Mouse (Mus musculus) cerebellum, postnatal 25 days (tissue): ENCODE measurements at regions not wholly inside any gene's neighbourhood (a gene's known extent, or its start where the extent isn't known, plus 50 kb on each side); places are given as distances from the start of the nearest gene placed in this dataset.

Experiments used
- DNase-seq, 2 experiments: peaks; one replicate each; pipeline ENCODE4 v3.0.0; 2021; ENCODE audit warnings: mixed read lengths in 2 of 2

DNA sequence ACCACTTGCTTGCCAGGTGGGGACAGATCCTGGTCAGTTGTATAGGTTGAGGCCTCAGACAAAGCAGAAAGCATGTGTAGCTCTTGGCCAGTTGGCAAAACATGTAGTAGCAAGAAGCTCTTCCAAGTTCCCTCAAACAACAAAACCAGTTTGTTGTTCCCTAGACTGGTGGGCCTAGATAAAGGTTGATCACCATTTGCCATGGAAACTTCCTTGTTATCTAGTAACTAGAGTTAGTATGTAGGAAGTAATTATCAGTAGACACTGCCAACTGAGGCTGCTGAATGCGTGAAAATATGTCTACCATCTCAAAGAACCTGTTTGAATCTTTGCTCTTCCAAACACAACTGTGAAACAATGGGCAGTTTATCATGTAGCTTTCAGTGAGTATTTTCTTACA is 1098.7 kb downstream of the Pcdh18 start:
- DNase-seq = no peak

DNA sequence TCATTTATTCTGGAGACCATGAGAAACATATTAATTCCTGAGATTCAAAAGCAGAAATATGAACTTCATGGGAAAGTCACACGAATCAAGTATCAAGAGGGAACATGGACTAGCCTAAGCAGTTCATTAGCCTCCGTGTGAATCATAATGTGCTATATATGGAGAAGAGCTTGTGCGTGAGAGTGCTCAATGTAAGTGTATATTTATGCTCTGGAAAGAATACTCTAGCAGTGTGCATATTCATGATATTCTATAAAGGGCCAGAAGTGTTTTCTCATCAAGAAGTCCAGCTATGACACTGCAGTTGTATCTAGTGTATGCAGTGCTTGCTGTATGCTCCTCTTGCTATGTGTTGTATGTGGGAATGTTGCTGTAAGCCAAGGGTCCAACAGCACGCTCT is 1102.0 kb downstream of the Pcdh18 start:
- DNase-seq = no peak

DNA sequence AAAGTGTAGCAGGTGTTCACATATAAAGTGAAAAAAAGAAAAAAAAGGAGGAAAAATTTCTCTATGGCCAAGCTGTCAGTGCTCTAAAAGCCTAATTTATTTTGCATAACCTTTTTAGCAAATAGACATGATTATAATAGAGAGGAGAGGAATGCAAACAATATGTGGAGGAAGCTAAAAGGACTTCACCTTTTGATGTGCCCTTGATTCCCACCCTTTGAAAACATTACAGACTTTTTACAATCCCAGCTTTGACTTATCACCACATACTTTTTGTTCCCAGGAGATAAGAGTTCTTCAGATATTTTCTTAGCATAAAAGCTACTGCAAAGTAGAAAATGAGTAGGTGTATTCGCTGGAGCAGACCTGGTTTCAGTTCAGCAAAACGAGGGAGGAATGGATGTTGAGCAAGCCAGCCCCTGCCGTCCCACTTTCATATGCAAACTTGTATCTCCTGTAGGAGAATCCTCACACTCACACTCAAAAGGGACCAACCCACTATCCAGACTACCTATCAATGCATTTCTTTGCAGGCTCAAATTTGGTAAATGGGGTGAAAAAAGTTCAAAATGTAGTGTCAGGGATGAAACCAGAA is 1125.1 kb downstream of the Pcdh18 start:
- no peak for DNase-seq

DNA sequence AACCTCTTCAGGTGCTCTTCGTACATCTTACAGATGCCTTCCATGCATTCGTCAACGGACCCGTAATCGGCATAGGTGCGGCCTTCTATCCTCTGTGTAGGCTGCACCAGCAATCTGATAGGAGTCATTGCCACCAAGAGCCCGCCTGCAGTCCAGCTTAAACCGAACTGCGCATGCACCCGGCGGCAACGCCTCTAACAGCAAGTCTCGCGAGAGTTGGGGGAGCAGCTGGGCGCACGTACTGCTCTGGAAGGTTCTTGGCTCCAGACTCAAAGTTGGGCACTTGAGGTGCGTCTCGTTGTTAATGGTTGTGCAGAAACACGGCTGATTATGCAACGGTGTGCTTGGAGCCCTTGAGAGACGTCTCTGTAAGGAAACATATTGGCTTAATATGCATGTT is 1148.2 kb downstream of the Pcdh18 start:
- DNase-seq = no peak

DNA sequence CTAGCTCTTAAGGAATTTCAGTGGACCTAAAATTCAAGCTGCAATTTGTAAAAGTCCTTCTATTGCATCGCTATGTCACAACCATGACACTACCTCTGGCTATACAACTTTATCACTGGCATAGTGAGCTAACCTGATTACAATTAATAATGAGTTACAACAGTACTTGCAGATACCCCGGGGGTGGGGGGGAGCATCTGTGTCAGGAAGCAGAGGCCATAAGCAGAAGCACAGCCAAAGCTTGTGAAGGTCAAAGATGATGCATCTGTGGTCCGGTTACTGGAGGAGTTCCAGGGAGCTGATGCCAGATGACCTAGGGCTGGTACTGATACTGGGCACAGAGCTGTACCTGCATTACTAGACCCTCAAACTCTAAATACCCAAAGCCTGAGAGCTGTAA is 1152.3 kb downstream of the Pcdh18 start:
- DNase-seq = peak in 1 of 2 experiments; percentile 36

DNA sequence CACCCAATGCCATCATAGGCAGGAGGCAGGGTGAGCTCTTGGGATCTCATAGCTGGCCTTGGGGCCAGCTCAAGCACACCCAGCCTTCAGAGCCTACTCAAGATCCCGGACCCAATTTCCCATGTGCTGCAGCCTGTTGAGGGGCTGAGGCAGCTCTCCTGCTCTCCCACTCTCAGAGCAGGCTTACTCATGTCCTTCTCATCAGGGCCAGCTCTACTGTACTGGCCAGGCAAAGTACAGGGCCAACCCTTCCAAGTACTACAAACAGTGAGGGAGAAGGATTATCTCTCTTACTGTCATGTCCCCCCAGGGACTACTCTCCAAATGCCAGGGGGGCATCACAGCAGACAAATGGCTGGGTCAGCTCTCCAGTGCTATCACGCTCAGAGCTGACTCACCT is 1169.8 kb downstream of the Pcdh18 start:
- DNase-seq = no peak

DNA sequence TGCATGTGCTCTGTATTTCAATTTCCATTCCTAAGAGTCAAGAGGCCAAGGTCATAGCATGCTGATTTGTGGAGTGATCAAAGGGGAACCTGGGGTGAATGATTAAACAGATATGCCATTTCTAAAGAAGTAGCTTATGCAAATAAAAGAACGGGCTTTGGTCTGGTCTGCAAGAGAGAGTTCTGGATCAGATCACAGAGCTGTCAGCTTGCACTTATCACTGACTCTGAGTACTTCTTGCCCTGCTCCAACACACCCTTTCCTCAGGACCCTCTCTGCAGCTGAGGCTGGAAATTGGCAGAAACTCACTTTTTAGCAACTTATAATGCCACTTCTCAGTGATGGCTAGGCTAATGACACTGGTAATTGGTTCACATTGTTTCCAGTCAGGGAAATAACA is 1171.0 kb downstream of the Pcdh18 start:
- DNase-seq = no peak

DNA sequence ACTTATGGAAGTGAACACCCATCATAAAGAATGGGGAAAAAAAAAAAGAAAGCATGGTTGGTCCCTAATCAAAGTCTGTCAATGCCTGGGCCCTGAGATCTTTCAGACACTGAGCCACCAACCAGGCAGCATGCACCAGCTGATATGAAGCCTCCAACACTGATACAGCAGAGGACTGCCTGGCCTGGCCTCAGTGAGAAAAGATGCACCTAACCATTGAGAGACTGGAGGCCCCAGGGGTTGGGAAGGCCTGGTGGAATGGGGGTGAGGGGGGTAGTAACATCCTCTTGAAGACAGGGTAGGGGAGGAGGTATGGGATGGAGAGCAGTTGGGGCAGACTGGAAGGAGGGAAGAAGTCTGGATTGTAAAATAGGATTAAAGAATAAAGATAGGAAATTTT is 1172.8 kb downstream of the Pcdh18 start:
- DNase-seq = no peak

DNA sequence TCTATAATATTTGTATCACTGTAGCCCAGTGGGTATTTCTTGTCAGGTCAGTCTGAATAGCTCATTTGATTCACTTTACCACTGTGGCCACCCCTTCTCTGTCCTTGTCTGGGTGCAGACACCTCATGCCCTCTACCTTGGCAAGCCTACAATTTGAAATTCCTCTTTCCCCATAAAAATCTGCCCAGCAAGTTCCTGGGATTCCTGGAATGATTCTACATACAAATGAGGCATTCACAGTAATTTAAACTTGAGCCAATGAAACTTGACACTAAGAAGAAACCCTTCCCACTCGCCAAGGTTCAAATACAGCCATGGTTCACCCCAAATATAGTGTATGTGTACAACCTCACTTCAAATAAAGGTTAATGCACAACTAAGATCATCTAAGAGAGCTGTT is 1174.6 kb downstream of the Pcdh18 start:
- DNase-seq = no peak

DNA sequence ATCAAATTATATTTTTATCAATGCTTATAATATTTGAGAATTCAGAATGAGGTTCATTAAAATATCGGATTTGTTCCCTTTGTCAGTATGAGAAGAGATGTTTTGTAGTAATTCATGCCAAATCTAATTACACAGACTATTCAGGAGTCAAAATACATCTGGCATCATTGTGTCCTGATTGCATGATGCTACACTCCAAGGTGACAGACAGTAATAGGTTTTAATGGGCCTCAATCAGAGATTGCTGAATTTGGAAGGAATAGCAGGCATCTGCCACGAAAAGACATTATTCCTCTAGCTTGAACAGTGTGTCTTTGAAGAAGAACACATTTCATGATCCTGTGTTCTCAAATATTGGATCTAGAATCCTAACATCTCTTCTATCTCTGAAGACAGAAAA is 1177.2 kb downstream of the Pcdh18 start:
- no peak for DNase-seq

DNA sequence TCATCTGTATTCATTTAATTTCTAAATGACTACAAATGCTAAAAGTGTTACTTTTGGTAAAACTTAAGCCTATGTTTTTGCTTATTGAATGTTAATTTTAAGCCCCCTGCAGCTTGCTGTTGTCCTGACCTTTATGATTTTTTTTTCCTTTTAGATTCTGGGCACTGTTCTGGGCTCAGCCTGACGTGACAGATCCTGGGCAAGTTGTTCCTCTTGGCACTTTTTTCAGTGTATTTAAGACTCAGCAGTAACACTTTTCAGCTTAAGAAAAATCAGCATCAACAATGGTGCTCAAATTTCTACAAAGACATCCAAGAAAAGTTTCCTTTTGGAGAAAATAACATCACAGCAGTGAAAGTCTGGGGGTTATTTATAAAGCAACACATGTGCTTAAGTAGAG is 1177.9 kb downstream of the Pcdh18 start:
- no peak for DNase-seq

DNA sequence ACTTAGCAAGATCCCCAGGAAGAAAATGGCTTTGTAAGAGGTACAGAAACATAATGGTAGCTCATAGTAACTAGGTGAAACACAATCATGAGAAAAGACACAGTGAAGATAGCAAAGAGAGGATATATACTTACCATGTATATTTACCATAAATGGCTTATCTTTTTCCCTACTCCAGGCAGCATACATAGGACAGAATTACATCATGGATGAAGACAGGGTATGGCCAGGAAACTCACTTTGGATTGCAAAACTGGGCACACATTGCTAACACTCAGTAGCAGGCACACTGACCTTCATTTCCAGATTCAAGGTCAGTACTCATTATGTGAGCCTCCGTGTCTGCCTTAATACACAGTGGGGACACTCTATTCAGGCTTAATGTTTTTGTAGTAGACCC is 1210.5 kb downstream of the Pcdh18 start:
- DNase-seq = no peak

DNA sequence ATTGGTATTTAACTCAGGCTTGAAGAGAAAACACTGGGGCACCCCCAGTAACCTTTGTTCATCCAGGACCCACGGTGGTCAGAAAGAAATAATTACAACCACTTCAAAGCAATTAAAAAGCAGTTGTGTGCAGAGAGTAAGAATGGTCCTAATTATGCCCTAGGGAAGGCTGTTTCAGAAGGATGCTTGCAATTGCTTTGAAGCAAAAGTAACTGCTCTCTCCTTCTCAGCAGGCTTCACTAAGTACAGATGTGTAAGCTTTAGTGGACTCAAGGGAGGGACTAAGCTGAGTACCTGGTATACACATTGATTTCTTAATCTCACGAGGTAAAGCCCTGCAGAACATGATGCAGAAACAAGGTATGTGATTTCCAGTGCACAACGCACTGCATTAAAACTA is 1242.1 kb downstream of the Pcdh18 start:
- no peak for DNase-seq

DNA sequence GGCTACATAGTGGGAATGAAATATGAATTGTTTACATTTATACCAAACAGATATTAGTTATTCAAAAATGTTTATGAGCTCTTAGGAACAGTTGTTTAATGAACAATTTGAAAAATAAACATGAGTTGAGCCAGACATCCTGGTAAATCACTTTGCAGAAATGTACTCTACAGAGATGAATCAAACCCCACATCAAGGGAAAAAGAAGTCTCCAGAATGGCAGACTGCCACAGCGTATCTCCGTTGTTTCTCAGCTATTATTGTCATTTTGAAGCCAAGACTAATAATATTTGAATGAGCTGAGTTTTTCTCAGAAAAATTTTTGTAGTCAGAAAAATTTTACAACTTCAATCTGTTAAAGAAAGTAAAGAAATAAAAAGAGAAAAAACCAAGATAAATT is 1253.1 kb downstream of the Pcdh18 start:
- DNase-seq = no peak

DNA sequence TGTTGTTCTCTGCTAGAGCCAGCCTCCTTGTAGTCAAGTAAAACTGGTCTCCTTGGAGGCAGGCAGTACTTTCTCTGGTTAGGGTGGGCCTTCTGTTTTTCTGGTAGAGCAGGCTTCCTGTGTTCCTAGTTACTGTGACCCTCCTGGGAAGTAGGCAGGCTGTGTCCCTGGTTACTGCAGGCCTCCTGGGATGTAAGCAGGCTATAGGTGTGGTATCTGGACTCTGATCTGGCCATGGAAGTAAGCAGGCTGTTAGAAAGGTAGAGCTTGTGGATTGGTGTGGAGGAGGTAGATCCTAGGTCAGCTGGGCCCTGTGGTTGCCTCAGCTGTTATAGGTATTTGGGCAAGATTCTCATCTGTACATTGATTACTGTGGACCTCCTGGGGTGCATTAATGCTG is 1292.4 kb downstream of the Pcdh18 start:
- no peak for DNase-seq

DNA sequence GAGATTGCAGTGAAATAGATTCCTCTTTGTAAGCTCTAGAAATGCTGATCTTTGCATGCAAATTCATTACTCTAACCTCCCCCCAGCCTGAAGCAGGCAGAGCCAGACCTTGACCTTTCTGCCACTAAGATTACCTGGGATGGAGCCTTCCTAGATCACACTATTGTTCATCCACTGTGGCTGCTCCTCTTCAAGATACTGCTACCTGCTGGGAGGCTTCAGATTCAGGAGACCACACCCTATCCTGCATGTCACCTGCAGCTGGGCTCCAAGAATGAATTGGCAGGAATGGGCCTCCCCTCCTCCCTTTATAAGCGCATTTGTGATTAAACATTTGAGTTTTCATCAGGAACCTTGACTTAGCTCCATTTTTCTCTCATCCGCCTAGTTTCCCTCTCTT is 1315.2 kb downstream of the Pcdh18 start:
- no peak for DNase-seq

DNA sequence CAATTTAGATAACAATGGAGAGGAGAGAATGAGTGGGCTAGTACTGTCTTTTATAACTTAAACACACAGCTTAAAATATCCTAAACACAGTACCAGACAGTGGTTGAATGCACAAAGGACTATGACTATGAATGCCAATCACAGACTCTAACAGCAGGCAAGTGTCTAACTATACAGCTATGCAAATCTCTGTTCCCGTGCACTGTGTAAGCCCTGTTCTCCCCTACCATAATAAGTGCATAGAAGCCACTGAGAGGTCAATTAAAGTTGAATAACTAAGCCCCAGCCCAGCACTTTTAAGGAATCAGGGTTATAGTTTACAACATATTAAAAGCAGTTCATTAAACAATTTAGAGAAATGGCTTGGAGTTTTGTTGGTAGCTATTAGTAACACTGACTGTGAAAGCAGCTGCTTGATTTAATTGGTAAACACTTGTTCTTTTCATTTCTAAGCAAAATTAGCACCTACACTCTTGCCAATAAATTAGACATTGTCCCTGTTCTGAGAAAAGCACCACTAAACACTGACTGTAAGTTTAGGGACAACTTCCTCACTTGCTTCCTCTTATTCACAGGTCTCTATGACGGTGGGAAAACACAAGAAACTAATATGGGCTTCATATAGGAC is 1327.6 kb downstream of the Pcdh18 start:
- DNase-seq = no peak

DNA sequence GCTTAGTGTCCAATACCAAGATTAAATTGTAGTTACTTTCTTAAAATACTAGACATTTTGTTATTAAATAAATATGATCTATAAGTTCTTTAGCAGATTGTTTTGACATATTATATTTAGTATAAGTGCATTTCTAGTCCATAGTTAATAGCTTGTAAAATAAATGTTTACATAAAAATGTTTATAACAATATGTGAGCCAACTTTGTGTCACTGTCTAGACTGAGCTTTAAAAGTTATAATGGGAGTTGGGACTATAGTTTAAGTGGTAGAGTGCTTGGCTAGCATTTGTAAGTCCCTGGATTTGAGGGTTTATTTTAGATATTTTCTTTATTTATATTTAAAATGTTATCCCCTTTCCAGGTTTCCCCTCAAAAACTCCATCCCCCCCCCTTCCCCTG is 1367.3 kb downstream of the Pcdh18 start:
- no peak for DNase-seq
